In genomic region chr17:32163910-32164650, GRCm38 (mm10) we compare ENCODE assay signal across 9 mouse cellular contexts. TPM values are rescaled to one million over a fixed set of nuclear protein-coding genes. Genes with fewer than 3 reads are reported as not detected.
DNase-seq lines count a peak whose midpoint lies in the region; ATAC-seq lines count a peak whose summit lies in the region.
"Had no signal": no experiment of that assay in that cellular context is flagged by ENCODE, and none has a peak within 500 bp of the region (broad histone marks: within the 10 kb centered on the region; RNA-seq: fewer than 3 reads in every experiment).

No protein-coding gene starts in this region.

- H3K4me1 ChIP-seq in neural tube, embryonic 11.5 days (ENCODE audit: control insufficient read depth, insufficient read depth, low read length): peaks cover 29% of the 10 kb centered on the region
- H3K4me1 ChIP-seq in stomach, embryonic 15.5 days: peaks cover 43% of the 10 kb centered on the region

- H3K36me3 ChIP-seq in neural tube, embryonic 11.5 days (ENCODE audit: control insufficient read depth, insufficient read depth, low read length): no peaks in the 10 kb centered on the region
- H3K36me3 ChIP-seq in stomach, embryonic 15.5 days: no peaks in the 10 kb centered on the region
- H3K36me3 ChIP-seq: liver, embryonic 15.5 days had no signal

- 66% methylated on average over 6 of the region's 6 CpGs for WGBS in neural tube, embryonic 11.5 days
- WGBS in stomach, embryonic 15.5 days: 53% methylated on average over 6 of the region's 6 CpGs

- H3K4me2 ChIP-seq in neural tube, embryonic 11.5 days (ENCODE audit: low read depth): no peak overlapping the region; the same call in 1 of the 2 replicates
- peak overlapping the region; percentile 88 for H3K4me2 ChIP-seq in stomach, embryonic 15.5 days
- H3K4me2 ChIP-seq: liver, embryonic 15.5 days had no signal

- DNase-seq in neural tube, embryonic 11.5 days (ENCODE audit: low spot score): no peak
- no peak for DNase-seq in neural tube, embryonic 10.5 days (ENCODE audit: extremely low spot score, low spot score)
- DNase-seq in heart, postnatal 10 days: peak; percentile 36 to 48
- peak; percentile 43 to 63 for DNase-seq in lung, postnatal 4 days
- DNase-seq in left cerebral cortex, adult 9 months (ENCODE audit: low spot score in 2 of 2): no peak
- no peak for DNase-seq in layer of hippocampus, postnatal 14 days (ENCODE audit: low spot score in 2 of 2)

- H3K9ac ChIP-seq in neural tube, embryonic 11.5 days (ENCODE audit: low read length): peak overlapping the region; percentile 26; the same call in 1 of the 2 replicates
- no peak overlapping the region for H3K9ac ChIP-seq in stomach, embryonic 15.5 days
- H3K9ac ChIP-seq: liver, embryonic 15.5 days had no signal

- no peaks in the 10 kb centered on the region for H3K9me3 ChIP-seq in neural tube, embryonic 11.5 days (ENCODE audit: control insufficient read depth, low read length)
- no peaks in the 10 kb centered on the region for H3K9me3 ChIP-seq in stomach, embryonic 15.5 days
- H3K9me3 ChIP-seq: liver, embryonic 15.5 days had no signal

- no peak overlapping the region for H3K4me3 ChIP-seq in neural tube, embryonic 11.5 days (ENCODE audit: low read depth, low read length)
- H3K4me3 ChIP-seq in stomach, embryonic 15.5 days (replicated peaks): no peak overlapping the region; the same call in 1 of the 2 replicates
- H3K4me3 ChIP-seq: liver, embryonic 15.5 days had no signal

- intact Hi-C loops in heart, postnatal 10 days (cut with DNase I): loop anchor here (2.0 kb wide), 1 partner anchor 45 kb away; no protein-coding TSS in a partner anchor

- ATAC-seq in neural tube, embryonic 11.5 days (ENCODE audit: insufficient read depth, low FRiP score, low TSS enrichment): no peak
- no peak for ATAC-seq in stomach, embryonic 15.5 days (ENCODE audit: insufficient read depth, low FRiP score, low read depth)
- no peak for ATAC-seq in erythroid progenitor cell, adult 5-6 weeks (replicated peaks; ENCODE audit: low FRiP score, poor library complexity, severe bottlenecking)

- no peak overlapping the region for H3K27ac ChIP-seq in neural tube, embryonic 11.5 days (ENCODE audit: low read depth, low read length)
- peak overlapping the region; percentile 61; the same call in 1 of the 2 replicates for H3K27ac ChIP-seq in stomach, embryonic 15.5 days
- H3K27ac ChIP-seq: liver, embryonic 15.5 days had no signal

- H3K27me3 ChIP-seq in neural tube, embryonic 11.5 days (ENCODE audit: control insufficient read depth, insufficient read depth, low read length): no peaks in the 10 kb centered on the region
- no peaks in the 10 kb centered on the region for H3K27me3 ChIP-seq in stomach, embryonic 15.5 days (replicated peaks)

RNA-seq across cellular contexts. Expression of gene Notch3, which starts 2.6 kb away (rescaled TPM):
- polyA plus RNA-seq in neural tube, embryonic 11.5 days (2014; fragmentation: Nextera tagmentation; extraction: Ambion mirVana): 19.1 and 19.8 TPM in 2 replicates
- total RNA-seq in heart, postnatal 10 days (2021): 10 to 100 TPM; 57.6 to 65.3 TPM
- 13.1 and 14.2 TPM in 2 replicates for polyA plus RNA-seq in stomach, embryonic 15.5 days (2015; fragmentation: Nextera tagmentation; extraction: Ambion mirVana)
- total RNA-seq in layer of hippocampus, postnatal 14 days (2021): 10 to 100 TPM; 15.3 to 15.9 TPM
- 0.42 TPM in 1 of 2 replicates, not detected in the other for total RNA-seq in erythroid progenitor cell, adult 5-6 weeks (2015; ENCODE audit: low replicate concordance)
- total RNA-seq in erythroid progenitor cell, adult 5-6 weeks (2017; ENCODE audit: low replicate concordance): 0.26 TPM in 1 of 2 replicates, not detected in the other

RNA-seq across cellular contexts. Expression of gene Ephx3, which starts 25.3 kb away (rescaled TPM):
- polyA plus RNA-seq in neural tube, embryonic 11.5 days (2014; fragmentation: Nextera tagmentation; extraction: Ambion mirVana): not detected in 2 replicates
- under 1 TPM; 0.53 to 0.77 TPM for total RNA-seq in heart, postnatal 10 days (2021)
- polyA plus RNA-seq in stomach, embryonic 15.5 days (2015; fragmentation: Nextera tagmentation; extraction: Ambion mirVana): 1.5 and 5.0 TPM in 2 replicates
- under 1 TPM; 0.25 to 0.26 TPM for total RNA-seq in layer of hippocampus, postnatal 14 days (2021)
- 0.84 TPM in 1 of 2 replicates, not detected in the other for total RNA-seq in erythroid progenitor cell, adult 5-6 weeks (2015; ENCODE audit: low replicate concordance)
- total RNA-seq in erythroid progenitor cell, adult 5-6 weeks (2017; ENCODE audit: low replicate concordance): 1.4 and 2.7 TPM in 2 replicates

Comparison
In these comparisons a context has a peak if more than half of its experiments do, and no peak if none do; other contexts are left out.
1. DNase-seq: peak in heart, postnatal 10 days (2 of 2) and lung, postnatal 4 days (2 of 2); none in neural tube, embryonic 11.5 days (single experiment), neural tube, embryonic 10.5 days (single experiment), left cerebral cortex, adult 9 months (0 of 2) and layer of hippocampus, postnatal 14 days (0 of 2).
2. RNA of gene Notch3, which starts 2.6 kb away (total RNA-seq): 57.6 to 65.3 TPM in heart, postnatal 10 days and 15.3 to 15.9 TPM in layer of hippocampus, postnatal 14 days; 0.26 to 0.42 TPM in erythroid progenitor cell, adult 5-6 weeks; every median in the first group is over 10 times any median in the second.